Mouse (Mus musculus): Measurements from ENCODE around the gene Ube4b.

DNA sequence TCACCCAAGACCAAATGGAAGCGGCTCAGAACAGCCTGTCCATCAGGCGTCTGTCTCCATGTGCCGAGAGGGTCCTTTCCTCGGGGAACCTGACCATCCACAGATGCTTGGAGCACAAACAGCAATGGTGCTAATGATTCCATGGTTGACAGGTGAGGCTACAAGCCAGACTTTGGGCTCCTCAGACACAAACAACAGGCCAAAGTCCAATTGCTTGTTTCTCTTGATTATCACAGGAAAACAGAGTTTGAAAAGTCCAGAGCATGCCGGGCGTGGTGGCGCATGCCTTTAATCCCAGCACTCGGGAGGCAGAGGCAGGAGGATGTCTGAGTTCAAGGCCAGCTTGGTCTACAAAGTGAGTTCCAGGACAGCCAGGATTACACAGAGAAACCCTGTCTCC, 71.9 kb downstream of the Ube4b start:
- TF ChIP-seq POLR2A (IDR thresholded peaks at IDR 0.05; ENCODE audit: borderline replicate concordance, control insufficient read depth, low read depth, low read length): no peak
- TF ChIP-seq CTCF (IDR thresholded peaks at IDR 0.05; ENCODE audit: control insufficient read depth, insufficient read depth, low read length): no peak
